Mouse (Mus musculus): ENCODE data around the gene Serinc5. TPM values are rescaled to one million over a fixed set of nuclear protein-coding genes. Genes with fewer than 3 reads are reported as not detected.

Serinc5 gene
- polyA plus RNA-seq, 1 experiment: 17.5 TPM

GRCm38 (mm10) chr13:92750976-92751518 lies 140.2 kb downstream of the Serinc5 start:
- no peak for TF ChIP-seq POLR2A (IDR thresholded peaks at IDR 0.05; ENCODE audit: low read depth, low read length)
- TF ChIP-seq CTCF (IDR thresholded peaks at IDR 0.05; ENCODE audit: borderline replicate concordance, insufficient read depth, low read length): peak; percentile 54; the same call in 1 of the 2 replicates
- no peaks in the 10 kb centered on the region for H3K4me1 ChIP-seq (ENCODE audit: control insufficient read depth, insufficient read depth, low read length)
- H3K27ac ChIP-seq (ENCODE audit: insufficient read depth, low read length): no peak overlapping the region
- no peak overlapping the region for H3K4me3 ChIP-seq (ENCODE audit: insufficient read depth, low read length)

GRCm38 (mm10) chr13:92751726-92752565 lies 141.1 kb downstream of the Serinc5 start:
- TF ChIP-seq POLR2A (IDR thresholded peaks at IDR 0.05; ENCODE audit: low read depth, low read length): no peak
- peak; percentile 80 for TF ChIP-seq CTCF (IDR thresholded peaks at IDR 0.05; ENCODE audit: borderline replicate concordance, insufficient read depth, low read length)
- Histone ChIP-seq H3K4me3 (ENCODE audit: insufficient read depth, low read length) (no peak overlapping the region), H3K27ac (ENCODE audit: insufficient read depth, low read length) (no peak overlapping the region), H3K4me1 (ENCODE audit: control insufficient read depth, insufficient read depth, low read length) (no peaks in the 10 kb centered on the region)

GRCm38 (mm10) chr13:92753676-92754075 lies 142.8 kb downstream of the Serinc5 start:
- H3K4me3 ChIP-seq (ENCODE audit: insufficient read depth, low read length): no peak overlapping the region
- TF ChIP-seq CTCF (IDR thresholded peaks at IDR 0.05; ENCODE audit: borderline replicate concordance, insufficient read depth, low read length): no peak
- no peak for TF ChIP-seq POLR2A (IDR thresholded peaks at IDR 0.05; ENCODE audit: low read depth, low read length)
- H3K4me1 ChIP-seq (ENCODE audit: control insufficient read depth, insufficient read depth, low read length): no peaks in the 10 kb centered on the region
- H3K27ac ChIP-seq (ENCODE audit: insufficient read depth, low read length): no peak overlapping the region

- no peak overlapping the region for H3K4me3 ChIP-seq (ENCODE audit: insufficient read depth, low read length)
- TF ChIP-seq CTCF (IDR thresholded peaks at IDR 0.05; ENCODE audit: borderline replicate concordance, insufficient read depth, low read length) (no peak), POLR2A (IDR thresholded peaks at IDR 0.05; ENCODE audit: low read depth, low read length) (no peak)
- H3K27ac ChIP-seq (ENCODE audit: insufficient read depth, low read length): no peak overlapping the region
- H3K4me1 ChIP-seq (ENCODE audit: control insufficient read depth, insufficient read depth, low read length): no peaks in the 10 kb centered on the region
Observed at GRCm38 (mm10) chr13:92755036-92755435, 144.1 kb downstream of the Serinc5 start.

DNA sequence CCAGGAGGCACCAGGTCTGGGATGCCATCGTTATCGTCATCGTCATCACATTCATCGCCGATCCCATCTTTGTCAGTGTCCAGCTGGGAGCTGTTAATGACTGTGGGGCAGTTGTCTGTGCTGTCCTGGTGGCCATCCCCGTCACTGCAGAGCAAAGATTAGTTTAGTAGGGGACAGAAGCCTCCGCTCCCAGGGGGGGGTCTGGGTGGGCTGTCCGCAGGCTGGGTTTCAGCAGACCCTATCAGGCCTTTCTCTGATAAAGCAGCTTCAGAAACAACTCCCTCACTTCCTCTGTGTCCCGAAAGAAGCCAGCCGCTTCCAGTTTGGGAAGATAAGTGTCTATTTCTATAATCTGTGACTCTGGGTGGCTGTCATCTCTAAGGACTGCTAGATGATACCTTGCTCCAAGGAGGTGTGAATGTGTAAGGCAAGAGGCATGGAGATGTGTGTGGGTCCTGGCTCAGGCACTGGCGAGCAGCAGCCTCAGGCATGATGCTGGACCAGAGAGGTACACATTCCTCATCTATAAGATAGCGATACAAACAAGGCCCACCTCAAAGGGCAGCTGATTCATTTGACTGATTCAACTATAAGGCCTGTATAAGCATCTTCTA lies 147.2 kb downstream of the Serinc5 start:
- Histone ChIP-seq H3K4me1 (ENCODE audit: control insufficient read depth, insufficient read depth, low read length) (no peaks in the 10 kb centered on the region), H3K27ac (ENCODE audit: insufficient read depth, low read length) (no peak overlapping the region), H3K4me3 (ENCODE audit: insufficient read depth, low read length) (no peak overlapping the region)
- TF ChIP-seq POLR2A (IDR thresholded peaks at IDR 0.05; ENCODE audit: low read depth, low read length) (no peak), CTCF (IDR thresholded peaks at IDR 0.05; ENCODE audit: borderline replicate concordance, insufficient read depth, low read length) (no peak)

GRCm38 (mm10) chr13:92759096-92759495 lies 148.2 kb downstream of the Serinc5 start:
- H3K27ac ChIP-seq (ENCODE audit: insufficient read depth, low read length): no peak overlapping the region
- no peaks in the 10 kb centered on the region for H3K4me1 ChIP-seq (ENCODE audit: control insufficient read depth, insufficient read depth, low read length)
- no peak for TF ChIP-seq CTCF (IDR thresholded peaks at IDR 0.05; ENCODE audit: borderline replicate concordance, insufficient read depth, low read length)
- no peak for TF ChIP-seq POLR2A (IDR thresholded peaks at IDR 0.05; ENCODE audit: low read depth, low read length)
- H3K4me3 ChIP-seq (ENCODE audit: insufficient read depth, low read length): no peak overlapping the region

DNA sequence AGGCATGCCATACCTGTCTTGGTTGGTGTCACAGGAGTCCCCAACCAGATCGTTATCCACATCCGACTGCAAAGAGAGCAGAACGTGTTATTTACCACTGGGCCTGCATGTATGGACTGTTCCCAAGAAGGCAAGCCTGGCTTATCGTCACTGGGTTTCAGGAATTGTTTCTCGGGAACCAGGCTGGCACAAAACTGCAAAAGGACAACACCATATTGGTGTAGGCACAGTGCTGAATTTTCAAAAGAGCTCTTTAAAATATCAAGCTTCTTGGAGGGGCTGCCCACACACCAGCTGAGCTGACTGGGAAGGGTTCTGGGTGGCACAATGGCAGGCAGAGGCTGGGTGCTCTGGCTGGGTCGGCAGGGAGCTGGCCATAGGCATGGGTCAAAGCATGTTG lies 149.6 kb downstream of the Serinc5 start:
- no peak overlapping the region for H3K4me3 ChIP-seq (ENCODE audit: insufficient read depth, low read length)
- H3K27ac ChIP-seq (ENCODE audit: insufficient read depth, low read length): no peak overlapping the region
- no peaks in the 10 kb centered on the region for H3K4me1 ChIP-seq (ENCODE audit: control insufficient read depth, insufficient read depth, low read length)
- no peak for TF ChIP-seq CTCF (IDR thresholded peaks at IDR 0.05; ENCODE audit: borderline replicate concordance, insufficient read depth, low read length)
- no peak for TF ChIP-seq POLR2A (IDR thresholded peaks at IDR 0.05; ENCODE audit: low read depth, low read length)

Other genes with a start within 250 kb of the Serinc5 start
- gene Ankrd34b, start 185.2 kb upstream of the Serinc5 start, polyA plus RNA-seq (2011; ENCODE audit: insufficient read length, low read depth, missing spikeins): not detected in 2 replicates
- gene Fam151b, start 127.1 kb upstream of the Serinc5 start, polyA plus RNA-seq (2011; ENCODE audit: insufficient read length, low read depth, missing spikeins): 2.3 and 2.8 TPM in 2 replicates
- gene Zfyve16, start 80.2 kb upstream of the Serinc5 start, polyA plus RNA-seq (2011; ENCODE audit: insufficient read length, low read depth, missing spikeins): 30.4 and 32.6 TPM in 2 replicates
- gene Spz1, start 34.9 kb upstream of the Serinc5 start, polyA plus RNA-seq (2011; ENCODE audit: insufficient read length, low read depth, missing spikeins): not detected in 2 replicates
- gene Thbs4, start 183.7 kb downstream of the Serinc5 start, polyA plus RNA-seq (2011; ENCODE audit: insufficient read length, low read depth, missing spikeins): 0.65 and 2.6 TPM in 2 replicates
- 13.1 and 19.4 TPM in 2 replicates for gene Mtx3, start 233.7 kb downstream of the Serinc5 start, polyA plus RNA-seq (2011; ENCODE audit: insufficient read length, low read depth, missing spikeins)